Mouse (Mus musculus): ENCODE results near the gene Ebpl. TPM values are rescaled to one million over a fixed set of nuclear protein-coding genes. Genes with fewer than 3 reads are reported as not detected.

Gene Ebpl
- polyA plus RNA-seq (2012; fragmentation: generic; extraction: Trizol): 1.3 TPM

- Histone ChIP-seq H3K36me3 (ENCODE audit: control insufficient read depth, insufficient read depth) (peaks cover 6% of the 10 kb centered on the region), H3K4me2 (ENCODE audit: low read depth) (peak within 1 kb of the TSS; percentile 75)
- no peak for TF ChIP-seq MYOG (IDR thresholded peaks at IDR 0.05; ENCODE audit: control insufficient read depth in 1 of 3, insufficient read depth in 1 of 3, insufficient read length in 2 of 3, low read depth in 2 of 3)
- TF ChIP-seq POLR2A (IDR thresholded peaks at IDR 0.05; ENCODE audit: insufficient read length, low read depth): peak; percentile 87
- no peak for TF ChIP-seq USF1 (IDR thresholded peaks at IDR 0.05; ENCODE audit: low read depth)
- no peak for TF ChIP-seq TCF12 (IDR thresholded peaks at IDR 0.05; ENCODE audit: insufficient read depth, poor library complexity, severe bottlenecking)
- peak; percentile 73 for TF ChIP-seq POLR2AphosphoS2 (IDR thresholded peaks at IDR 0.05; ENCODE audit: insufficient read length, low read depth)
- no peak for TF ChIP-seq SRF (IDR thresholded peaks at IDR 0.05; ENCODE audit: control insufficient read depth, insufficient read length, low read depth)
Observed at GRCm38 (mm10) chr14:61360131-61360980, at the start of gene Ebpl. Ebpl (minus strand) TSS chr14:61360439.

GRCm38 (mm10) chr14:61410020-61410419, 49.8 kb upstream of the Ebpl start:
- no peaks in the 10 kb centered on the region for H3K27me3 ChIP-seq (ENCODE audit: control insufficient read depth, insufficient read depth, insufficient read length)
- TF ChIP-seq MYOD1 (IDR thresholded peaks at IDR 0.05; ENCODE audit: control insufficient read depth in 1 of 3, insufficient read length in 2 of 3, low read depth in 2 of 3): no peak
- TF ChIP-seq USF1 (IDR thresholded peaks at IDR 0.05; ENCODE audit: low read depth): no peak
- TF ChIP-seq CEBPB (IDR thresholded peaks at IDR 0.05; ENCODE audit: insufficient read depth, poor library complexity, severe bottlenecking): no peak
- no peak for TF ChIP-seq MAX (IDR thresholded peaks at IDR 0.05; ENCODE audit: low read depth)
- TF ChIP-seq E2F4 (IDR thresholded peaks at IDR 0.05; ENCODE audit: insufficient read depth): no peak
- TF ChIP-seq MYOG (IDR thresholded peaks at IDR 0.05; ENCODE audit: control insufficient read depth in 1 of 3, insufficient read depth in 1 of 3, insufficient read length in 2 of 3, low read depth in 2 of 3): no peak
- no peak for TF ChIP-seq POLR2AphosphoS2 (IDR thresholded peaks at IDR 0.05; ENCODE audit: insufficient read length, low read depth)
- no peak for TF ChIP-seq REST (IDR thresholded peaks at IDR 0.05; ENCODE audit: insufficient read depth, insufficient read length)
- TF ChIP-seq TCF3 (IDR thresholded peaks at IDR 0.05; ENCODE audit: insufficient read length, low read depth): no peak
- TF ChIP-seq TCF12 (IDR thresholded peaks at IDR 0.05; ENCODE audit: insufficient read depth, poor library complexity, severe bottlenecking): no peak
- no peak for TF ChIP-seq SRF (IDR thresholded peaks at IDR 0.05; ENCODE audit: control insufficient read depth, insufficient read length, low read depth)
- TF ChIP-seq POLR2A (IDR thresholded peaks at IDR 0.05; ENCODE audit: insufficient read length, low read depth): no peak
- peaks cover 95% of the 10 kb centered on the region for H3K79me2 ChIP-seq (ENCODE audit: control insufficient read depth, insufficient read depth)
- no peak overlapping the region for H3K4me3 ChIP-seq
- no peak overlapping the region for H3K4me2 ChIP-seq (ENCODE audit: low read depth)
- no peaks in the 10 kb centered on the region for H3K36me3 ChIP-seq (ENCODE audit: control insufficient read depth, insufficient read depth)
- H3ac ChIP-seq (ENCODE audit: control insufficient read depth, insufficient read length): no peak overlapping the region

More at GRCm38 (mm10) chr14:61360131-61360980, at the start of gene Ebpl:
- peak within 1 kb of the TSS; percentile 20 for H3K4me3 ChIP-seq
- no peaks in the 10 kb centered on the region for H3K27me3 ChIP-seq (ENCODE audit: control insufficient read depth, insufficient read depth, insufficient read length)
- no peaks in the 10 kb centered on the region for H3K79me2 ChIP-seq (ENCODE audit: control insufficient read depth, insufficient read depth)
- H3ac ChIP-seq (ENCODE audit: control insufficient read depth, insufficient read length): peak within 1 kb of the TSS; percentile 16

- Histone ChIP-seq H3K36me3 (ENCODE audit: control insufficient read depth, insufficient read depth) (no peaks in the 10 kb centered on the region), H3K27me3 (ENCODE audit: control insufficient read depth, insufficient read depth, insufficient read length) (no peaks in the 10 kb centered on the region), H3K4me3 (no peak overlapping the region), H3ac (ENCODE audit: control insufficient read depth, insufficient read length) (no peak overlapping the region), H3K79me2 (ENCODE audit: control insufficient read depth, insufficient read depth) (peaks cover 82% of the 10 kb centered on the region), H3K4me2 (ENCODE audit: low read depth) (no peak overlapping the region)
- no peak for TF ChIP-seq MYOD1 (IDR thresholded peaks at IDR 0.05; ENCODE audit: control insufficient read depth in 1 of 3, insufficient read length in 2 of 3, low read depth in 2 of 3)
- TF ChIP-seq E2F4 (IDR thresholded peaks at IDR 0.05; ENCODE audit: insufficient read depth): no peak
- no peak for TF ChIP-seq TCF3 (IDR thresholded peaks at IDR 0.05; ENCODE audit: insufficient read length, low read depth)
- TF ChIP-seq USF1 (IDR thresholded peaks at IDR 0.05; ENCODE audit: low read depth): no peak
- TF ChIP-seq TCF12 (IDR thresholded peaks at IDR 0.05; ENCODE audit: insufficient read depth, poor library complexity, severe bottlenecking): no peak
Observed at GRCm38 (mm10) chr14:61407055-61407454, 46.8 kb upstream of the Ebpl start.

GRCm38 (mm10) chr14:61405761-61406160, 45.5 kb upstream of the Ebpl start:
- Histone ChIP-seq H3K36me3 (ENCODE audit: control insufficient read depth, insufficient read depth) (peaks cover 7% of the 10 kb centered on the region), H3K79me2 (ENCODE audit: control insufficient read depth, insufficient read depth) (peaks cover 69% of the 10 kb centered on the region), H3ac (ENCODE audit: control insufficient read depth, insufficient read length) (no peak overlapping the region), H3K4me2 (ENCODE audit: low read depth) (no peak overlapping the region), H3K27me3 (ENCODE audit: control insufficient read depth, insufficient read depth, insufficient read length) (no peaks in the 10 kb centered on the region), H3K4me3 (no peak overlapping the region)
- TF ChIP-seq TCF3 (IDR thresholded peaks at IDR 0.05; ENCODE audit: insufficient read length, low read depth) (no peak), MAX (IDR thresholded peaks at IDR 0.05; ENCODE audit: low read depth) (no peak)

- H3K36me3 ChIP-seq (ENCODE audit: control insufficient read depth, insufficient read depth): peaks cover 10% of the 10 kb centered on the region
- no peak overlapping the region for H3K4me3 ChIP-seq
- no peak overlapping the region for H3K4me2 ChIP-seq (ENCODE audit: low read depth)
- TF ChIP-seq CEBPB (IDR thresholded peaks at IDR 0.05; ENCODE audit: insufficient read depth, poor library complexity, severe bottlenecking): no peak
- no peak for TF ChIP-seq SRF (IDR thresholded peaks at IDR 0.05; ENCODE audit: control insufficient read depth, insufficient read length, low read depth)
- no peak for TF ChIP-seq TCF3 (IDR thresholded peaks at IDR 0.05; ENCODE audit: insufficient read length, low read depth)
- TF ChIP-seq TCF12 (IDR thresholded peaks at IDR 0.05; ENCODE audit: insufficient read depth, poor library complexity, severe bottlenecking): no peak
- TF ChIP-seq MAX (IDR thresholded peaks at IDR 0.05; ENCODE audit: low read depth): no peak
- no peak for TF ChIP-seq USF1 (IDR thresholded peaks at IDR 0.05; ENCODE audit: low read depth)
- no peak overlapping the region for H3ac ChIP-seq (ENCODE audit: control insufficient read depth, insufficient read length)
- H3K79me2 ChIP-seq (ENCODE audit: control insufficient read depth, insufficient read depth): peaks cover 61% of the 10 kb centered on the region
- no peaks in the 10 kb centered on the region for H3K27me3 ChIP-seq (ENCODE audit: control insufficient read depth, insufficient read depth, insufficient read length)
Observed at GRCm38 (mm10) chr14:61404941-61405340, 44.7 kb upstream of the Ebpl start.

All from myocyte (in vitro differentiated cells).